Mouse (Mus musculus) urinary bladder, postnatal 4 days (tissue): ENCODE measurements at regions not wholly inside any gene's neighbourhood (a gene's known extent, or its start where the extent isn't known, plus 50 kb on each side); places are given as distances from the start of the nearest gene placed in this dataset.

ENCODE experiments used
- DNase-seq, 2 experiments: peaks; one replicate each; pipeline ENCODE4 v3.0.0; 2021 to 2022; ENCODE audit warnings: low spot score in 2 of 2

- DNase-seq: no peak
Observed at GRCm38 (mm10) chr6:51701253-51702020, 177.7 kb downstream of the Snx10 start.

GRCm38 (mm10) chr6:51702456-51703171 lies 178.9 kb downstream of the Snx10 start:
- no peak for DNase-seq

GRCm38 (mm10) chr6:51708011-51708410 lies 184.3 kb downstream of the Snx10 start:
- DNase-seq: no peak

- no peak for DNase-seq
Observed at GRCm38 (mm10) chr6:51708668-51709339, 185.1 kb downstream of the Snx10 start.

- no peak for DNase-seq
Observed at GRCm38 (mm10) chr6:51709340-51710067, 185.8 kb downstream of the Snx10 start.

- no peak for DNase-seq
Observed at GRCm38 (mm10) chr6:51710153-51710552, 186.5 kb downstream of the Snx10 start.

- DNase-seq: peak in 1 of 2 experiments; percentile 41
Observed at GRCm38 (mm10) chr6:51710926-51711615, 187.4 kb downstream of the Snx10 start.

- no peak for DNase-seq
Observed at GRCm38 (mm10) chr6:51711616-51711970, 187.9 kb downstream of the Snx10 start.

GRCm38 (mm10) chr6:51715158-51715840 lies 191.6 kb downstream of the Snx10 start:
- DNase-seq: no peak

- DNase-seq: no peak
Observed at GRCm38 (mm10) chr6:51717386-51717785, 193.7 kb downstream of the Snx10 start.

- no peak for DNase-seq
Observed at GRCm38 (mm10) chr6:51720705-51721104, 197.0 kb downstream of the Snx10 start.

GRCm38 (mm10) chr6:51723053-51723452 lies 199.4 kb downstream of the Snx10 start:
- DNase-seq: no peak

GRCm38 (mm10) chr6:51727191-51727590 lies 203.5 kb downstream of the Snx10 start:
- no peak for DNase-seq

- no peak for DNase-seq
Observed at GRCm38 (mm10) chr6:51728816-51729562, 205.3 kb downstream of the Snx10 start.

GRCm38 (mm10) chr6:51730564-51731351 lies 207.1 kb downstream of the Snx10 start:
- no peak for DNase-seq

- no peak for DNase-seq
Observed at GRCm38 (mm10) chr6:51732298-51732895, 208.7 kb downstream of the Snx10 start.

GRCm38 (mm10) chr6:51736051-51736450 lies 212.3 kb downstream of the Snx10 start:
- DNase-seq: no peak

GRCm38 (mm10) chr6:51743105-51743660 lies 219.5 kb downstream of the Snx10 start:
- DNase-seq: no peak

GRCm38 (mm10) chr6:51744607-51745006 lies 220.9 kb downstream of the Snx10 start:
- no peak for DNase-seq
